Mouse (Mus musculus): ENCODE data around the gene Ltv1.

Gene Ltv1

DNA sequence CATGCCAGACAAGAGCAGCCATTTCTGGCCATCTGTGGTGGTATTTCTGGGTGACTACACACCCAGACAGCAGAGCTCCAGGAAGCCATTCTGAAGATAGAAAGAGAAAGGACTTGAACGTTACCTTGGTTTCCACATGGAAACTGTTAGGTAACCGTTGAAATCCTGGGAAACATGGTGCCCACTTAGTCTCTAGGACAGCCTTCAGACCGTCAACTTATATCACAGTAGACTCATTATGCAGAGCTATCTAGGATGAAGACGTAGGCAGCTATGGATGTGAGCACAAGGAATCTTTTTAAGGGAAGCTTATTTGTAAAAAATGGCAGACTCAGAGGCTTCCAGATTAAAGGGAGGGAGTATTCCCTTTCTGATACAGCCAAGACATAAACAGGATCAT lies 59.1 kb downstream of the Ltv1 start:
- DNase-seq (ENCODE audit: low spot score in 2 of 2) = peak in 1 of 2 experiments; percentile 13
